Mouse (Mus musculus) lung, embryonic 14.5 days (tissue): ENCODE results near the gene Pigyl. TPM values are rescaled to one million over a fixed set of nuclear protein-coding genes. Genes with fewer than 3 reads are reported as not detected.

ENCODE experiments used
- ATAC-seq: fragments of 200-750 bp; cut with Nextera tagmentation; 2 replicates; pipeline ENCODE4 v1.8.0; 2017; ENCODE audit warnings: mild to moderate bottlenecking, moderate TSS enrichment, moderate library complexity; ENCODE audit not compliant: insufficient read depth
- DNase-seq: peaks from one replicate; pipeline ENCODE4 v3.0.0-alpha.2; 2015
- H3K27ac ChIP-seq: fragments of 300-500 bp; sonication (generic); 2 replicates; pipeline ENCODE4 v1.5.1; 2014; ENCODE audit warnings: low read depth, mild to moderate bottlenecking, moderate library complexity
- H3K27me3 ChIP-seq: fragments of 300-500 bp; sonication (generic); 2 replicates; pipeline ENCODE4 v1.6.1; 2014; ENCODE audit warnings: low read length, control low read depth; ENCODE audit not compliant: insufficient read depth
- H3K36me3 ChIP-seq: fragments of 300-500 bp; sonication (generic); 2 replicates; pipeline ENCODE4 v1.6.1; 2014; ENCODE audit warnings: control low read depth; ENCODE audit not compliant: insufficient read depth
- H3K4me1 ChIP-seq: fragments of 300-500 bp; sonication (generic); 2 replicates; pipeline ENCODE4 v1.6.1; 2014; ENCODE audit warnings: antibody characterized with exemption, control low read depth; ENCODE audit not compliant: insufficient read depth
- H3K4me2 ChIP-seq: fragments of 300-500 bp; sonication (generic); 2 replicates; pipeline ENCODE4 v1.6.1; 2014; ENCODE audit warnings: mild to moderate bottlenecking
- H3K4me3 ChIP-seq: fragments of 300-500 bp; sonication (generic); 2 replicates; pipeline ENCODE4 v1.5.1; 2014; ENCODE audit warnings: low read depth, low read length
- H3K9ac ChIP-seq: fragments of 300-500 bp; sonication (generic); 2 replicates; pipeline ENCODE4 v1.6.1; 2014
- H3K9me3 ChIP-seq: fragments of 300-500 bp; sonication (generic); 2 replicates; pipeline ENCODE4 v1.6.1; 2016; ENCODE audit warnings: low read depth, low read length, control low read depth
- CTCF ChIP-seq: IDR thresholded peaks from 2 replicates; pipeline ENCODE4 v1.5.1; 2016; ENCODE audit warnings: antibody characterized with exemption, low read depth
- WGBS: fragments of 180-500 bp; shearing (Covaris S2); extraction: QIAGEN DNeasy Blood & Tissue Kit; methylation state at CpG from one replicate; pipeline ENCODE4 v1.1.7; 2014; 5-methylcytosine and 5-hydroxymethylcytosine counted together
- polyA plus RNA-seq: library from polyadenylated mRNA; unstranded; fragments of >200 nt; fragmentation: Nextera tagmentation; extraction: Ambion mirVana; gene quantifications from 2 replicates; pipeline ENCODE4 v1.2.1, GENCODE M21; 2014

The Pigyl gene
- polyA plus RNA-seq, 1 experiment from 2014 or later: 70.8 TPM

GRCm38 (mm10) chr9:22119543-22119942 is 37.1 kb upstream of the Pigyl start:
- H3K9me3 ChIP-seq: no peaks in the 10 kb centered on the region
- no peak for ATAC-seq

GRCm38 (mm10) chr9:22121545-22121944 is 35.1 kb upstream of the Pigyl start:
- DNase-seq: no peak
- Histone ChIP-seq H3K9me3 (no peaks in the 10 kb centered on the region), H3K27me3 (no peaks in the 10 kb centered on the region), H3K4me3 (no peak overlapping the region), H3K9ac (no peak overlapping the region), H3K36me3 (no peaks in the 10 kb centered on the region), H3K4me2 (no peak overlapping the region), H3K4me1 (0 out of 2 replicates have a peak, but pooled peaks cover 4% of the 10 kb centered on the region), H3K27ac (no peak overlapping the region)
- TF ChIP-seq CTCF: no peak
- ATAC-seq: no peak

More at GRCm38 (mm10) chr9:22119543-22119942, 37.1 kb upstream of the Pigyl start:
- TF ChIP-seq CTCF: no peak
- no peaks in the 10 kb centered on the region for H3K36me3 ChIP-seq
- H3K27ac ChIP-seq: no peak overlapping the region
- H3K9ac ChIP-seq: no peak overlapping the region
- 80% methylated on average over 4 of the region's 4 CpGs for WGBS
- H3K4me1 ChIP-seq: peaks cover 7% of the 10 kb centered on the region
- no peak for DNase-seq
- no peak overlapping the region for H3K4me2 ChIP-seq
- H3K27me3 ChIP-seq: no peaks in the 10 kb centered on the region
- no peak overlapping the region for H3K4me3 ChIP-seq

GRCm38 (mm10) chr9:22122005-22122404 is 34.6 kb upstream of the Pigyl start:
- ATAC-seq: no peak
- WGBS: 65% methylated on average over 3 of the region's 3 CpGs
- no peak overlapping the region for H3K4me2 ChIP-seq
- H3K27me3 ChIP-seq: no peaks in the 10 kb centered on the region
- H3K4me3 ChIP-seq: no peak overlapping the region
- H3K36me3 ChIP-seq: no peaks in the 10 kb centered on the region
- no peak for TF ChIP-seq CTCF
- 0 out of 2 replicates have a peak, but pooled peaks cover 4% of the 10 kb centered on the region for H3K4me1 ChIP-seq
- H3K9me3 ChIP-seq: no peaks in the 10 kb centered on the region
- H3K27ac ChIP-seq: no peak overlapping the region
- no peak overlapping the region for H3K9ac ChIP-seq
- no peak for DNase-seq

- no peak for TF ChIP-seq CTCF
- no peaks in the 10 kb centered on the region for H3K4me1 ChIP-seq
- DNase-seq (no peak), ATAC-seq (no peak)
- 84% methylated on average over 7 of the region's 7 CpGs for WGBS
- H3K9me3 ChIP-seq: no peaks in the 10 kb centered on the region
- H3K36me3 ChIP-seq: no peaks in the 10 kb centered on the region
- H3K4me3 ChIP-seq: no peak overlapping the region
- no peak overlapping the region for H3K9ac ChIP-seq
- H3K4me2 ChIP-seq: no peak overlapping the region
- no peak overlapping the region for H3K27ac ChIP-seq
- no peaks in the 10 kb centered on the region for H3K27me3 ChIP-seq
These were observed 33.5 kb upstream of the Pigyl start for GRCm38 (mm10) chr9:22123069-22123609.

- no peak overlapping the region for H3K4me2 ChIP-seq
- no peak for TF ChIP-seq CTCF
- no peak for DNase-seq
- H3K27ac ChIP-seq: no peak overlapping the region
- no peak overlapping the region for H3K4me3 ChIP-seq
- no peak for ATAC-seq
- WGBS: 82% methylated on average over 3 of the region's 3 CpGs
- no peaks in the 10 kb centered on the region for H3K36me3 ChIP-seq
- no peaks in the 10 kb centered on the region for H3K4me1 ChIP-seq
- H3K9me3 ChIP-seq: no peaks in the 10 kb centered on the region
- H3K9ac ChIP-seq: no peak overlapping the region
- no peaks in the 10 kb centered on the region for H3K27me3 ChIP-seq
These were observed 32.5 kb upstream of the Pigyl start for GRCm38 (mm10) chr9:22124169-22124568.

- Histone ChIP-seq H3K36me3 (no peaks in the 10 kb centered on the region), H3K4me2 (no peak overlapping the region), H3K27me3 (no peaks in the 10 kb centered on the region), H3K4me3 (no peak overlapping the region), H3K9ac (no peak overlapping the region), H3K9me3 (no peaks in the 10 kb centered on the region), H3K27ac (no peak overlapping the region), H3K4me1 (no peaks in the 10 kb centered on the region)
- WGBS: 86% methylated on average over 15 of the region's 15 CpGs
- DNase-seq (no peak), ATAC-seq (no peak)
- TF ChIP-seq CTCF: no peak
These were observed 31.2 kb upstream of the Pigyl start for GRCm38 (mm10) chr9:22125246-22126027.

GRCm38 (mm10) chr9:22131226-22131981 is 25.2 kb upstream of the Pigyl start:
- Histone ChIP-seq H3K4me3 (peak overlapping the region; percentile 30), H3K4me1 (no peaks in the 10 kb centered on the region), H3K9me3 (no peaks in the 10 kb centered on the region), H3K27ac (no peak overlapping the region), H3K36me3 (no peaks in the 10 kb centered on the region), H3K27me3 (peaks cover 9% of the 10 kb centered on the region; the same call in 1 of the 2 replicates), H3K9ac (peak overlapping the region; percentile 43), H3K4me2 (peak overlapping the region; percentile 78)
- ATAC-seq: peak; percentile 74
- TF ChIP-seq CTCF: no peak
- 1% methylated on average over 35 of the region's 35 CpGs for WGBS
- DNase-seq: peak; percentile 68
